Mouse (Mus musculus) T-cell, adult 2 months (primary cell): ENCODE measurements around the gene Mpv17l.
"Not testable (repeated sequence)": the region's sequence is repeated elsewhere in the genome, so short reads cannot be mapped to it uniquely, and the experiment has no call there.

Experiments used
- DNase-seq: peaks from one replicate; pipeline ENCODE4 v3.0.0; 2022; ENCODE audit warnings: low spot score

Gene Mpv17l

DNA sequence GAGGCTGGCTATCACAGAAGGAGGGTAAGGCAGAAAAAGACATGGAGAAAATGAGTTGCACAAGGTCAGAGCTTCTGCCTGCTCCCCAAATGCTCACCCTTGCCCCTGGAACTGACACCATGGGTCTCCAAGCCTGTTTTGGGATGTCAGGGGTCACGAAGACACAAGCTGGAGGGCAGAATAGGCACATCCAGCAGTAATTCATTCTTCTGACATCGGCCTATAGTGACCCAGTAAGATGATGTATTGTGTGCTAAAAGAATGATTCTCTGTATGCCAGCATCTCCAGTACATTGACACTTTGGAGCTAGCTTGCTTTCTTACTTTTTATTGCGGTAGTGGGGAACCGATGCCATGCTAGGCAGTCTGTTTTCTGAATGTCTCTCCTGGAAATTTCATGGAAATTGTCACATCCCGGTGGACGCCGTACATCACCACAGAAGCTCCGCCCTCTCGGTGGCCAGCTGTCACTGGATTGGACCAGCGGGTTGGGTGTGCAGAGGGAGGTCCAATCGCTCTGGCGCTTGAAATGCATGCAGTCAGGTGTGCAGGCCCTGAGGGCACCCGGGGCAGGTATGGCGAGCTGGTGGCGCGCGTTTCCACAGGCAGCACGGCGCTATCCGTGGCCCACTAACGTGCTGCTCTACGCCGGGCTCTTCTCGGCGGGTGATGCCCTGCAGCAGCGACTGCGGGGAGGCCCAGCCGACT is 37.3 kb downstream of the Mpv17l start:
- DNase-seq, result no peak

DNA sequence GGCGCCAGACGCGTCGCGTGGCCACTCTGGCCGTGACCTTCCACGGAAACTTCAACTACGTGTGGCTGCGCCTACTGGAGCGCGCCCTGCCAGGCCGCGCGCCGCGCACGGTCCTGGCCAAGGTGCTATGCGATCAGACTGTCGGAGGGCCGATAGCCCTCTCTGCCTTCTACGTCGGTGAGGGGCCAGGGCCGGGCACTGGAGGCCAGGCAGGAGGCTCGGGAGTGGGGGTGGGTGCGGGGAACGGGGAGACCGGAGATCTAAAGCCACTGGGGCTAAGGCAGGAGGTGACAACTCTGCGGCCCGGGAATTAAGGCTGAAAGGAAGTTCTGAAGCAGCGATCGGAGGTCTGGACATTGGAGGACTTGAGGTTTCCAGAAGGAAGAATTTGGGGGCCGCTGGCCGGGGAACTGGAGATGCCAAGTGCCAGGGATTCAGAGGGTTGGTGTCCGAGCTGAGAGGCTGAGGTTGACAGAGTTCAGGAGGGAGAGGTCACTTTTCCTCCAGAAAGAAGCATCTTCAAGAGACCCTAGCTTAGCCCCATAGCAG is 38.0 kb downstream of the Mpv17l start:
- no peak for DNase-seq

GRCm38 (mm10) chr16:13944178-13944577 is 41.2 kb downstream of the Mpv17l start:
- DNase-seq, result no peak

DNA sequence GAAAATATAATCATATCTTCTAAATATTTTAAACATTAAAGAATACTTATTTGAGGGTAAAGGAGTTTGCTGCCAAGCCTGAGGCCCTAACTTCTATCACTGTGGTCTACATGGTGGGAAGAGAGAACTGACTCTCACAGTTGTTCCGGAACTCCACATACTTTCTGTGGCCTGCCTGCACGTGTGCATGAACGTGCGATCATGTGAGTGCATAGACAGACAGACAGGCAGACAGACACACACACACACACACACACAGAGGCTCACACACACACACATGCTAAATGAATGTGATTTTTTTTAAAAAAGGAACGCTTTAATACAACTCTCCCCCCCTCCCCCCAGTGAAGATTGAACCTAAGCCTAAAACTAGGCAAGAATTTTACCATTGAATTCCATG is 41.8 kb downstream of the Mpv17l start:
- no peak for DNase-seq

DNA sequence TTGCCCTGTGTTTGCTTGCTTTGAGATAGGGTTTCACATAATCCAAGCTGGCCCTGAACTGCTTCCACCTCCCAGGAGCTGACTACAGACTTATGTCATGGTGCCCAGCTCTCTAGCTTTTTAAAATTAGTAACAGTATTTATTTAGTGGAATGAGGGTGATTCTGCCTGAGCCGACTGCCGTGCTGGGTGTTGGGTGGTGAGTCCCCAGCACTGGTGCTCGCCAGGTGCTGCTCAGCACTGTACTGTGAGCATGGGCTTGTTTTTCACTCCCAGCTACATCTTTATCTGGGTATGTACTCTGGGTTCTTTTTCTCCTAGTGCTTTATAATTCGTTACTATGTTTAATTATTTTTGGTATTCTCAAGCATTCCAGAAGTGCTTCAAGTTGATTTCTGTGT is 42.2 kb downstream of the Mpv17l start:
- no peak for DNase-seq

- no peak for DNase-seq
Measured at GRCm38 (mm10) chr16:13946306-13946705, 43.3 kb downstream of the Mpv17l start.

- DNase-seq, result no peak
Measured at GRCm38 (mm10) chr16:13951245-13951644, 48.3 kb downstream of the Mpv17l start.

GRCm38 (mm10) chr16:13962053-13962452 is 59.1 kb downstream of the Mpv17l start:
- no peak for DNase-seq

- DNase-seq, result no peak
Measured at GRCm38 (mm10) chr16:13969096-13969495, 66.1 kb downstream of the Mpv17l start.

GRCm38 (mm10) chr16:13972051-13972450 is 69.1 kb downstream of the Mpv17l start:
- no peak for DNase-seq

DNA sequence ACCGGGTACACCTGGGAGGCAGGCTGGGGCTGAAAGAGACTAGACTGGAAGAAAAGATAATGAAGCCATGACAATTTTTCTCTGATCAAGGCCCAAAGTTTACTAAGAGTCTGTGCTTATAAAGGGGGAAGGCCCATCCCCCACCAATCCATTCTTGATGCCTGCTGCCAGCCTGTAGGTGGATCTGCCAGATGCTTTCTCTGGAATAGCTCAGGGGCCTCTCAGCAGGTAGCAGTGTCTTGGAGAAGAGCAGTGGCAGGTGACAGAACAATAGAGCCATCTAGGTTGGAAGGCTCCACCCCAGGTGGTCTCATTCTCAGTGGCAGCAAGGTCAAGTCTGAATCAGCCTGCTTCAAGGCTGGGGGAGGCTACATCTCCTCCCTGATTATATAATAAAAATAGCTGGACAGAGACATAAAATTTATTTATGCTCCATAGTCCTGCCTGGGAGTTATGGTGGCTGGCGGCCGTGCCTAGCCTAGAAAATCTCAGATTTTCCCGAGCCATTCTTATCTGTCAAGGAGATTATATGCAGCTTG is 73.5 kb downstream of the Mpv17l start:
- not testable (repeated sequence) for DNase-seq

- not testable (repeated sequence) for DNase-seq
Measured at GRCm38 (mm10) chr16:13977026-13977425, 74.1 kb downstream of the Mpv17l start.

GRCm38 (mm10) chr16:13981726-13982125 is 78.8 kb downstream of the Mpv17l start:
- DNase-seq, result not testable (repeated sequence)

DNA sequence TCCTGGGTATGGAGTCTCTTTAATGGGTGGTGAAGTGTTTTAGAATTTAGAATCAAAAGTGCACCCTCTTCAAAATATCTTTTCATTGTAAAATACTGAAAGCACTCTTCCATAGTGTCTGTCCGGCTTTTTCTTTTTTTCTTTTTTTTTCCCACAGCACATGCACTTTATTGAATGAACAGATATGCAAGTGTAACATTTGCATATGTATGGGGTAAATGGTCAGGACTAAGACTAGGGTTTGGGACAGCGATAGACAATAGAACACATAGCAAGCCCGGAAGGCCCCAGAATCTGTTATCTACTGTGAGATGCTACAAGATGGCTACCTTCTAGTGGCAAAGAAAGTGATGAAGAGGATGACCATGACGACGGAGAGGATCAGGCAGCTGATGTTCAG is 80.2 kb downstream of the Mpv17l start:
- no peak for DNase-seq

GRCm38 (mm10) chr16:13986197-13986573 is 83.2 kb downstream of the Mpv17l start:
- no peak for DNase-seq

- DNase-seq, result no peak
Measured at GRCm38 (mm10) chr16:13986574-13987478, 83.9 kb downstream of the Mpv17l start, which contains the start of the genes 2900011O08Rik and Ifitm7. Gene 2900011O08Rik, plus strand, starts transcription at chr16:13986604. Gene Ifitm7, minus strand, starts transcription at chr16:13986888.

DNA sequence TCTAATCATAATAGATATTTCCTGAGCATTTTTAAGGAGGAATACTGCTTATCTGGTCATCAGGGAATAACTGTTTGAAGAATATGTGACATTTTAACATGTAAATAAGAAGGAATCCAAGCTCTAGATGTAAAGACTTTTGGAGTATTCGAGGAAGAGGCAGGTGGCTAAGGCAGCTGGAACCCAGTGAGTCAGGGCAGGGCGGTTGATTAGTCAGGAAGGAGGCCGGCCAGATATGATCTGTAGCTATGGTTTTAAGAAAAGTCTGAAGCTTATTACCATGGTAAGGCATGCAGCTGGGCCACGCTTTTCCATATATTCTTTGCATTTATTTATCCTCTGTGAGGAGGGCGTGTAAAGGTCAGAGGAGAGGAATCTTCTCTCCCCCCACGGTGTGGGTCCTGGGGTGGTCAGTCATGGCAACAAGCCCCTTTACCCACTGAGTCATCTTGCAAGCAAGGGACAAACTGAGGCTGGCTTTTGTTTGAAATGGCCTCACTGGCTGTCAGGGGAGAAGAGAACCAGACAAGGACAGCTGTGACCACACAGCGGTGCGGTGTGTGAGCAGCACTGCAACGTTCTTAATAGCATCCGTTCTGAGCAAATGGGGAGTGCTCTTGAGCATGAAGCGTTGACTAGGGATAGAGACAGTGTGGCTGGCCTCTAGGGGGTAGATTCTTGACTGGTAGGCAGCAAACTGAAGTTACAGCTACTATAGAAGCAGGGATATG is 89.7 kb downstream of the Mpv17l start:
- no peak for DNase-seq

DNA sequence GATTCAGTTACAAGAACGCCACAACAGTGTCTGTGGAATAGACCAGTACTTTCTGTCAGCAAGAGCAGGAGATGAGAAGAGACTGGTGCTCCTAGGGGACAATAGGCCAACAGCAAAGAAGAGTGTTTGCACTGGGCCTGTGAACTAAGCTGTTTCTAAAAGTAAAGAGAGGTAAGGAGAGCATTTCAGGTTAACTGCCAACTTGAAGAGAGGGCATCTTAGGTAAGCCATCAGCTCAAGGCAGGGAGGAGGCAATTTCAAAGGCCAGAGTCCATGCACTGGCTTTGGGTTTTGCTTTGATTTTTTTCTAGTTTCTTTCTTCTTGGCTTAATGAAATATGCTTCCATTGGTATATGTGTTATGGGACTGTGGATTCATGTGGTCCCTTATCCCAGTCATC is 91.1 kb downstream of the Mpv17l start:
- DNase-seq, result no peak

DNA sequence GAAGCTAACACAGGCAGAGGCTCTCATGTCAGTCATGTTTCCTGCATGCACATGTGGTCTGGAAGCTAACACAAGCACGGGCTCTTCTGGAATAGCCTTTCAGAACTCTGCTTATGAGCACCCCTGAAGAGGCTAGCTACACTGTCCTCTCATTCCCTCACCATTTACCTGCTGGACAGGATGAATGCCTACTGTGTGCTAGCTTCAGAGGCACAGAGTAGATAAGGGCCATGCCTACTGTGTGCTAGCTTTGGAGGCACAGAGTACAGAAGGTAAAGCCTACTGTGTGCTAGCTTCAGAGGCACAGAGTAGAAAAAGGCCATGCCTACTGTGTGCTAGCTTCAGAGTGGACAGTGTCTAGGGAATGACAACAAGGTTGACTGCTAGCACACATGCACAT is 91.5 kb downstream of the Mpv17l start:
- no peak for DNase-seq
